Mouse (Mus musculus) ES-E14 (cell line): ENCODE measurements around the gene Acvr1.

ENCODE experiments used
- HCFC1 ChIP-seq: IDR thresholded peaks from 2 replicates; pipeline ENCODE4 v1.6.1; 2012; ENCODE audit warnings: low read length, inconsistent platforms, borderline replicate concordance; ENCODE audit not compliant: insufficient read depth
- MAFK ChIP-seq: IDR thresholded peaks from 2 replicates; pipeline ENCODE4 v1.6.1; 2014; ENCODE audit warnings: mild to moderate bottlenecking, low read depth, low read length, inconsistent platforms; ENCODE audit not compliant: insufficient read depth
- ZC3H11A ChIP-seq: IDR thresholded peaks from 2 replicates; pipeline ENCODE4 v1.6.1; 2012; ENCODE audit warnings: low read depth, mild to moderate bottlenecking, inconsistent platforms, low read length, borderline replicate concordance
- ZNF384 ChIP-seq: IDR thresholded peaks from 2 replicates; pipeline ENCODE4 v1.6.1; 2012; ENCODE audit warnings: low read depth, low read length, inconsistent platforms

DNA sequence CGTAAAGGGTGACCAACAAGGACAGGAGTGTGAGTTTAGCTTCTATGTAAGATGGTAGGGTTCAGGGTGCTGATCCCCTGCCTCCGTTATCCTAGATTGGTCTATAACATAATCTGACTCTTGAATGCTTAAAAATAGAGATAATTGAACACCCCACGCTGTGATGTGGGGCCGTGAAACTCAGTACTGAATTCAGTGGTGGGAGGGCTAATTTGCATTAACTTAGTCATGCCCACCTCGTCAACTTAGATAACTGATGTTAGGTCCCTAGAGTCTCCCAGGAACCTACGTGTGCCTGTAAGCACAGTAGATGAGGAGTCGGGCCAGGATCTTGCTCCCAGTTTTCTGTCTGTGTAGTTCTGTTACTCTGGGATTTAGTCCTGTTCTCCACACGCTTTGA is 147.4 kb downstream of the Acvr1 start:
- no peak for TF ChIP-seq MAFK
- no peak for TF ChIP-seq HCFC1
- TF ChIP-seq ZC3H11A, result no peak
- no peak for TF ChIP-seq ZNF384
